Mouse (Mus musculus) heart, embryonic 13.5 days (tissue): ENCODE measurements at regions not wholly inside any gene's neighbourhood (a gene's known extent, or its start where the extent isn't known, plus 50 kb on each side); places are given as distances from the start of the nearest gene placed in this dataset.
A peak's percentile ranks its signal among the peaks of the same experiment; 100 is the strongest.

Experiments
- ATAC-seq: fragments of 200-750 bp; cut with Nextera tagmentation; 2 replicates; pipeline ENCODE4 v1.8.0; 2017; ENCODE audit warnings: moderate TSS enrichment; ENCODE audit not compliant: insufficient number of reproducible peaks, low FRiP score, low TSS enrichment; ENCODE audit errors: extremely low read depth
- H3K27ac ChIP-seq: fragments of 300-500 bp; sonication (generic); replicated peaks from 2 replicates; pipeline ENCODE4 v1.5.1; 2015; ENCODE audit warnings: moderate library complexity, mild to moderate bottlenecking, inconsistent platforms
- H3K27me3 ChIP-seq: fragments of 300-500 bp; sonication (generic); replicated peaks from 2 replicates; pipeline ENCODE4 v1.6.1; 2015; ENCODE audit warnings: mild to moderate bottlenecking, inconsistent platforms
- H3K36me3 ChIP-seq: fragments of 300-500 bp; sonication (generic); 2 replicates; pipeline ENCODE4 v1.6.1; 2015; ENCODE audit warnings: mild to moderate bottlenecking, inconsistent platforms
- H3K4me1 ChIP-seq: fragments of 300-500 bp; sonication (generic); 2 replicates; pipeline ENCODE4 v1.6.1; 2015; ENCODE audit warnings: inconsistent platforms
- H3K4me2 ChIP-seq: fragments of 300-500 bp; sonication (generic); 2 replicates; pipeline ENCODE4 v1.6.1; 2015; ENCODE audit warnings: inconsistent platforms, mild to moderate bottlenecking, moderate library complexity
- H3K4me3 ChIP-seq: fragments of 300-500 bp; sonication (generic); 2 replicates; pipeline ENCODE4 v1.5.1; 2015; ENCODE audit warnings: moderate library complexity, mild to moderate bottlenecking, inconsistent platforms
- H3K9ac ChIP-seq: fragments of 300-500 bp; sonication (generic); 2 replicates; pipeline ENCODE4 v1.6.1; 2015; ENCODE audit warnings: inconsistent platforms, mild to moderate bottlenecking, moderate library complexity
- H3K9me3 ChIP-seq: fragments of 300-500 bp; sonication (generic); 2 replicates; pipeline ENCODE4 v1.6.1; 2016; ENCODE audit warnings: inconsistent platforms
- WGBS: fragments of 180-500 bp; shearing (Covaris S2); methylation state at CpG from one replicate; pipeline ENCODE4 v1.1.7; 2015; ENCODE audit warnings: mixed read lengths; 5-methylcytosine and 5-hydroxymethylcytosine counted together

GRCm38 (mm10) chr16:29802085-29802484 lies 223.0 kb downstream of the Opa1 start:
- no peak overlapping the region for H3K4me2 ChIP-seq
- no peaks in the 10 kb centered on the region for H3K9me3 ChIP-seq
- no peak overlapping the region for H3K4me3 ChIP-seq
- peaks cover 20% of the 10 kb centered on the region for H3K4me1 ChIP-seq
- no peaks in the 10 kb centered on the region for H3K36me3 ChIP-seq
- H3K27me3 ChIP-seq, result peaks cover 61% of the 10 kb centered on the region
- no peak overlapping the region for H3K9ac ChIP-seq
- WGBS, result 79% methylated on average over 7 of the region's 7 CpGs
- no peak for ATAC-seq
- H3K27ac ChIP-seq, result peak overlapping the region; percentile 60; the same call in 1 of the 2 replicates

- peaks cover 21% of the 10 kb centered on the region for H3K4me1 ChIP-seq
- no peak overlapping the region for H3K4me2 ChIP-seq
- H3K9me3 ChIP-seq, result no peaks in the 10 kb centered on the region
- no peak overlapping the region for H3K4me3 ChIP-seq
- H3K9ac ChIP-seq, result no peak overlapping the region
- WGBS, result 51% methylated on average over 6 of the region's 6 CpGs
- peaks cover 61% of the 10 kb centered on the region for H3K27me3 ChIP-seq
- ATAC-seq, result no peak
- no peaks in the 10 kb centered on the region for H3K36me3 ChIP-seq
- H3K27ac ChIP-seq, result peak overlapping the region; percentile 60
These were observed 223.5 kb downstream of the Opa1 start for GRCm38 (mm10) chr16:29802603-29803002.

- Histone ChIP-seq H3K27me3 (peaks cover 77% of the 10 kb centered on the region), H3K9ac (no peak overlapping the region), H3K9me3 (no peaks in the 10 kb centered on the region), H3K36me3 (no peaks in the 10 kb centered on the region), H3K4me3 (no peak overlapping the region), H3K4me2 (no peak overlapping the region), H3K4me1 (peaks cover 5% of the 10 kb centered on the region; the same call in 1 of the 2 replicates), H3K27ac (no peak overlapping the region)
- ATAC-seq, result no peak
- WGBS, result 44% methylated on average over 5 of the region's 5 CpGs
These were observed 228.7 kb downstream of the Opa1 start for GRCm38 (mm10) chr16:29807859-29808258.

- no peak overlapping the region for H3K9ac ChIP-seq
- ATAC-seq, result no peak
- peaks cover 12% of the 10 kb centered on the region for H3K4me1 ChIP-seq
- H3K4me3 ChIP-seq, result no peak overlapping the region
- peaks cover 81% of the 10 kb centered on the region for H3K27me3 ChIP-seq
- WGBS, result 45% methylated on average over 4 of the region's 4 CpGs
- no peaks in the 10 kb centered on the region for H3K9me3 ChIP-seq
- no peak overlapping the region for H3K27ac ChIP-seq
- no peak overlapping the region for H3K4me2 ChIP-seq
- H3K36me3 ChIP-seq, result no peaks in the 10 kb centered on the region
These were observed 229.7 kb downstream of the Opa1 start for GRCm38 (mm10) chr16:29808851-29809250.

GRCm38 (mm10) chr16:29813411-29814038 lies 234.4 kb downstream of the Opa1 start:
- peak overlapping the region; percentile 98 for H3K4me2 ChIP-seq
- 3% methylated on average over 31 of the region's 31 CpGs for WGBS
- H3K4me1 ChIP-seq, result peaks cover 30% of the 10 kb centered on the region
- H3K9me3 ChIP-seq, result no peaks in the 10 kb centered on the region
- H3K36me3 ChIP-seq, result no peaks in the 10 kb centered on the region
- H3K27ac ChIP-seq, result peak overlapping the region; percentile 83
- peak overlapping the region; percentile 69 for H3K4me3 ChIP-seq
- peaks cover 73% of the 10 kb centered on the region for H3K27me3 ChIP-seq
- ATAC-seq, result no peak
- H3K9ac ChIP-seq, result peak overlapping the region; percentile 90

- H3K9ac ChIP-seq, result peak overlapping the region; percentile 90
- H3K27ac ChIP-seq, result peak overlapping the region; percentile 83
- no peaks in the 10 kb centered on the region for H3K9me3 ChIP-seq
- H3K4me3 ChIP-seq, result peak overlapping the region; percentile 69
- no peaks in the 10 kb centered on the region for H3K36me3 ChIP-seq
- H3K4me1 ChIP-seq, result peaks cover 35% of the 10 kb centered on the region
- under 1% methylated on average over 31 of the region's 32 CpGs for WGBS
- peaks cover 68% of the 10 kb centered on the region for H3K27me3 ChIP-seq
- H3K4me2 ChIP-seq, result peak overlapping the region; percentile 98
- ATAC-seq, result 0 out of 2 replicates have a peak, but pooled peaks have one; percentile 56
These were observed 234.9 kb downstream of the Opa1 start for GRCm38 (mm10) chr16:29814039-29814438.

- H3K9me3 ChIP-seq, result no peaks in the 10 kb centered on the region
- peak overlapping the region; percentile 98; the same call in 1 of the 2 replicates for H3K4me2 ChIP-seq
- H3K4me1 ChIP-seq, result peaks cover 40% of the 10 kb centered on the region
- H3K27ac ChIP-seq, result peak overlapping the region; percentile 83; the same call in 1 of the 2 replicates
- 0 out of 2 replicates have a peak overlapping the region, but pooled peaks have one; percentile 5 for H3K9ac ChIP-seq
- peaks cover 61% of the 10 kb centered on the region for H3K27me3 ChIP-seq
- H3K36me3 ChIP-seq, result no peaks in the 10 kb centered on the region
- ATAC-seq, result no peak
- H3K4me3 ChIP-seq, result no peak overlapping the region
- WGBS, result 60% methylated on average over 2 of the region's 2 CpGs
These were observed 235.5 kb downstream of the Opa1 start for GRCm38 (mm10) chr16:29814655-29815054.

GRCm38 (mm10) chr16:29815200-29815599 lies 236.1 kb downstream of the Opa1 start:
- ATAC-seq, result no peak
- Histone ChIP-seq H3K9me3 (no peaks in the 10 kb centered on the region), H3K27ac (no peak overlapping the region), H3K27me3 (peaks cover 56% of the 10 kb centered on the region), H3K4me3 (no peak overlapping the region), H3K9ac (no peak overlapping the region), H3K36me3 (no peaks in the 10 kb centered on the region), H3K4me1 (peaks cover 40% of the 10 kb centered on the region), H3K4me2 (no peak overlapping the region)
- WGBS, result 73% methylated on average over 2 of the region's 2 CpGs

- H3K4me1 ChIP-seq, result peaks cover 40% of the 10 kb centered on the region
- H3K27ac ChIP-seq, result no peak overlapping the region
- no peak overlapping the region for H3K9ac ChIP-seq
- H3K4me3 ChIP-seq, result no peak overlapping the region
- no peak overlapping the region for H3K4me2 ChIP-seq
- H3K36me3 ChIP-seq, result no peaks in the 10 kb centered on the region
- ATAC-seq, result no peak
- H3K9me3 ChIP-seq, result no peaks in the 10 kb centered on the region
- H3K27me3 ChIP-seq, result peaks cover 50% of the 10 kb centered on the region
- WGBS, result 79% methylated on average over 10 of the region's 10 CpGs
These were observed 236.7 kb downstream of the Opa1 start for GRCm38 (mm10) chr16:29815632-29816337.

GRCm38 (mm10) chr16:29816681-29817369 lies 237.7 kb downstream of the Opa1 start:
- no peaks in the 10 kb centered on the region for H3K36me3 ChIP-seq
- no peak overlapping the region for H3K4me2 ChIP-seq
- H3K9ac ChIP-seq, result no peak overlapping the region; the same call in 1 of the 2 replicates
- WGBS, result 55% methylated on average over 10 of the region's 10 CpGs
- H3K9me3 ChIP-seq, result no peaks in the 10 kb centered on the region
- peaks cover 49% of the 10 kb centered on the region for H3K4me1 ChIP-seq
- peak overlapping the region; percentile 3; the same call in 1 of the 2 replicates for H3K27ac ChIP-seq
- peaks cover 40% of the 10 kb centered on the region for H3K27me3 ChIP-seq
- no peak for ATAC-seq
- H3K4me3 ChIP-seq, result no peak overlapping the region

GRCm38 (mm10) chr16:29818807-29819440 lies 239.8 kb downstream of the Opa1 start:
- H3K4me1 ChIP-seq, result peaks cover 48% of the 10 kb centered on the region

More at GRCm38 (mm10) chr16:29818807-29819440, 239.8 kb downstream of the Opa1 start:
- H3K27ac ChIP-seq, result no peak overlapping the region
- no peak overlapping the region for H3K4me3 ChIP-seq
- H3K9ac ChIP-seq, result no peak overlapping the region
- no peaks in the 10 kb centered on the region for H3K36me3 ChIP-seq
- no peak for ATAC-seq
- H3K4me2 ChIP-seq, result no peak overlapping the region
- 35% methylated on average over 7 of the region's 7 CpGs for WGBS
- peaks cover 25% of the 10 kb centered on the region for H3K27me3 ChIP-seq
- H3K9me3 ChIP-seq, result no peaks in the 10 kb centered on the region
